Mouse (Mus musculus): ENCODE data around the gene Plscr4. TPM values are rescaled to one million over a fixed set of nuclear protein-coding genes. Genes with fewer than 3 reads are reported as not detected.

Plscr4 gene
- polyA plus RNA-seq, 1 experiment from 2014 or later = 2.1 TPM

- no peak overlapping the region for H3K4me2 ChIP-seq (replicated peaks)
- H3K27ac ChIP-seq = no peak overlapping the region
- no peaks in the 10 kb centered on the region for H3K9me3 ChIP-seq
- no peak overlapping the region for H3K4me3 ChIP-seq
- WGBS = 87% methylated on average over 1 of the region's 1 CpGs
- ATAC-seq (ENCODE audit: low FRiP score, low read depth) = no peak
- no peaks in the 10 kb centered on the region for H3K36me3 ChIP-seq
- no peaks in the 10 kb centered on the region for H3K4me1 ChIP-seq
- H3K27me3 ChIP-seq = no peaks in the 10 kb centered on the region
- no peak overlapping the region for H3K9ac ChIP-seq
These were observed 17.1 kb downstream of the Plscr4 start for GRCm38 (mm10) chr9:92474244-92474643.

- H3K9ac ChIP-seq = no peak overlapping the region
- no peaks in the 10 kb centered on the region for H3K27me3 ChIP-seq
- no peaks in the 10 kb centered on the region for H3K9me3 ChIP-seq
- 75% methylated on average over 2 of the region's 2 CpGs for WGBS
- no peaks in the 10 kb centered on the region for H3K4me1 ChIP-seq
- H3K27ac ChIP-seq = no peak overlapping the region
- H3K36me3 ChIP-seq = no peaks in the 10 kb centered on the region
- no peak overlapping the region for H3K4me2 ChIP-seq (replicated peaks)
- no peak for ATAC-seq (ENCODE audit: low FRiP score, low read depth)
- H3K4me3 ChIP-seq = no peak overlapping the region
These were observed 24.5 kb downstream of the Plscr4 start for GRCm38 (mm10) chr9:92481663-92482062.

GRCm38 (mm10) chr9:92482551-92482950 lies 25.4 kb downstream of the Plscr4 start:
- Histone ChIP-seq H3K36me3 (no peaks in the 10 kb centered on the region), H3K4me1 (no peaks in the 10 kb centered on the region), H3K9ac (no peak overlapping the region), H3K27me3 (no peaks in the 10 kb centered on the region), H3K27ac (no peak overlapping the region), H3K4me2 (replicated peaks) (no peak overlapping the region), H3K4me3 (no peak overlapping the region), H3K9me3 (no peaks in the 10 kb centered on the region)
- 93% methylated on average over 4 of the region's 4 CpGs for WGBS
- no peak for ATAC-seq (ENCODE audit: low FRiP score, low read depth)

- no peak overlapping the region for H3K9ac ChIP-seq
- no peak for ATAC-seq (ENCODE audit: low FRiP score, low read depth)
- no peak overlapping the region for H3K4me3 ChIP-seq
- 0 out of 2 replicates have a peak, but pooled peaks cover 2% of the 10 kb centered on the region for H3K4me1 ChIP-seq
- H3K27me3 ChIP-seq = no peaks in the 10 kb centered on the region
- no peak overlapping the region for H3K27ac ChIP-seq
- no peaks in the 10 kb centered on the region for H3K36me3 ChIP-seq
- H3K9me3 ChIP-seq = no peaks in the 10 kb centered on the region
- H3K4me2 ChIP-seq (replicated peaks) = no peak overlapping the region
- WGBS = 84% methylated on average over 7 of the region's 7 CpGs
These were observed 27.6 kb downstream of the Plscr4 start for GRCm38 (mm10) chr9:92484710-92485267.

- WGBS = 82% methylated on average over 7 of the region's 7 CpGs
- Histone ChIP-seq H3K4me2 (replicated peaks) (no peak overlapping the region), H3K4me1 (0 out of 2 replicates have a peak, but pooled peaks cover 2% of the 10 kb centered on the region), H3K4me3 (no peak overlapping the region), H3K9me3 (no peaks in the 10 kb centered on the region), H3K27ac (no peak overlapping the region), H3K27me3 (no peaks in the 10 kb centered on the region), H3K9ac (no peak overlapping the region), H3K36me3 (no peaks in the 10 kb centered on the region)
- no peak for ATAC-seq (ENCODE audit: low FRiP score, low read depth)
These were observed 32.7 kb downstream of the Plscr4 start for GRCm38 (mm10) chr9:92489857-92490256.

GRCm38 (mm10) chr9:92490319-92490718 lies 33.1 kb downstream of the Plscr4 start:
- no peak for ATAC-seq (ENCODE audit: low FRiP score, low read depth)
- no peaks in the 10 kb centered on the region for H3K9me3 ChIP-seq
- H3K4me2 ChIP-seq (replicated peaks) = no peak overlapping the region
- no peak overlapping the region for H3K4me3 ChIP-seq
- H3K36me3 ChIP-seq = no peaks in the 10 kb centered on the region
- H3K9ac ChIP-seq = no peak overlapping the region
- 0 out of 2 replicates have a peak, but pooled peaks cover 2% of the 10 kb centered on the region for H3K4me1 ChIP-seq
- H3K27ac ChIP-seq = no peak overlapping the region
- 89% methylated on average over 3 of the region's 3 CpGs for WGBS
- H3K27me3 ChIP-seq = no peaks in the 10 kb centered on the region

- Histone ChIP-seq H3K27ac (no peak overlapping the region), H3K27me3 (no peaks in the 10 kb centered on the region)
- 77% methylated on average over 2 of the region's 2 CpGs for WGBS
These were observed 34.1 kb downstream of the Plscr4 start for GRCm38 (mm10) chr9:92491274-92491673.

GRCm38 (mm10) chr9:92499710-92500410 lies 42.7 kb downstream of the Plscr4 start:
- Histone ChIP-seq H3K4me3 (no peak overlapping the region), H3K9me3 (no peaks in the 10 kb centered on the region), H3K9ac (no peak overlapping the region), H3K27ac (no peak overlapping the region), H3K36me3 (no peaks in the 10 kb centered on the region), H3K4me1 (no peaks in the 10 kb centered on the region), H3K27me3 (no peaks in the 10 kb centered on the region), H3K4me2 (replicated peaks) (no peak overlapping the region)
- ATAC-seq (ENCODE audit: low FRiP score, low read depth) = peak; percentile 72; the same call in 1 of the 2 replicates
- WGBS = 44% methylated on average over 12 of the region's 12 CpGs

More at GRCm38 (mm10) chr9:92491274-92491673, 34.1 kb downstream of the Plscr4 start:
- Histone ChIP-seq H3K4me3 (no peak overlapping the region), H3K9ac (no peak overlapping the region), H3K4me2 (replicated peaks) (no peak overlapping the region), H3K9me3 (no peaks in the 10 kb centered on the region), H3K4me1 (0 out of 2 replicates have a peak, but pooled peaks cover 2% of the 10 kb centered on the region), H3K36me3 (no peaks in the 10 kb centered on the region)
- no peak for ATAC-seq (ENCODE audit: low FRiP score, low read depth)

- Histone ChIP-seq H3K36me3 (no peaks in the 10 kb centered on the region), H3K4me2 (replicated peaks) (no peak overlapping the region), H3K4me1 (no peaks in the 10 kb centered on the region), H3K9me3 (no peaks in the 10 kb centered on the region), H3K9ac (no peak overlapping the region), H3K27me3 (no peaks in the 10 kb centered on the region), H3K4me3 (no peak overlapping the region), H3K27ac (no peak overlapping the region)
- WGBS = 54% methylated on average over 3 of the region's 3 CpGs
- ATAC-seq (ENCODE audit: low FRiP score, low read depth) = no peak
These were observed 47.1 kb downstream of the Plscr4 start for GRCm38 (mm10) chr9:92504256-92504655.

- Histone ChIP-seq H3K4me2 (replicated peaks) (no peak overlapping the region), H3K36me3 (no peaks in the 10 kb centered on the region), H3K9me3 (no peaks in the 10 kb centered on the region), H3K9ac (no peak overlapping the region), H3K27me3 (no peaks in the 10 kb centered on the region), H3K4me1 (no peaks in the 10 kb centered on the region), H3K4me3 (no peak overlapping the region), H3K27ac (no peak overlapping the region)
- WGBS = 35% methylated on average over 1 of the region's 1 CpGs
- ATAC-seq (ENCODE audit: low FRiP score, low read depth) = no peak
These were observed 47.7 kb downstream of the Plscr4 start for GRCm38 (mm10) chr9:92504889-92505288.

GRCm38 (mm10) chr9:92511696-92512095 lies 54.5 kb downstream of the Plscr4 start:
- Histone ChIP-seq H3K36me3 (no peaks in the 10 kb centered on the region), H3K4me3 (no peak overlapping the region), H3K4me2 (replicated peaks) (no peak overlapping the region), H3K27me3 (no peaks in the 10 kb centered on the region), H3K4me1 (peaks cover 5% of the 10 kb centered on the region; the same call in 1 of the 2 replicates), H3K9ac (no peak overlapping the region), H3K27ac (no peak overlapping the region), H3K9me3 (peaks cover under 1% of the 10 kb centered on the region; the same call in 1 of the 2 replicates)
- ATAC-seq (ENCODE audit: low FRiP score, low read depth) = no peak

- H3K4me1 ChIP-seq = peaks cover 5% of the 10 kb centered on the region; the same call in 1 of the 2 replicates
- 95% methylated on average over 12 of the region's 12 CpGs for WGBS
- H3K9me3 ChIP-seq = peaks cover 13% of the 10 kb centered on the region
- no peaks in the 10 kb centered on the region for H3K27me3 ChIP-seq
- no peak for ATAC-seq (ENCODE audit: low FRiP score, low read depth)
- H3K4me2 ChIP-seq (replicated peaks) = no peak overlapping the region
- no peak overlapping the region for H3K9ac ChIP-seq
- H3K27ac ChIP-seq = no peak overlapping the region
- no peak overlapping the region for H3K4me3 ChIP-seq
- peaks cover 5% of the 10 kb centered on the region; the same call in 1 of the 2 replicates for H3K36me3 ChIP-seq
These were observed 59.9 kb downstream of the Plscr4 start for GRCm38 (mm10) chr9:92517036-92517435.

All from limb, embryonic 13.5 days (tissue).